Comparison of ENCODE assay signal across 17 mouse cellular contexts in the genomic region with DNA sequence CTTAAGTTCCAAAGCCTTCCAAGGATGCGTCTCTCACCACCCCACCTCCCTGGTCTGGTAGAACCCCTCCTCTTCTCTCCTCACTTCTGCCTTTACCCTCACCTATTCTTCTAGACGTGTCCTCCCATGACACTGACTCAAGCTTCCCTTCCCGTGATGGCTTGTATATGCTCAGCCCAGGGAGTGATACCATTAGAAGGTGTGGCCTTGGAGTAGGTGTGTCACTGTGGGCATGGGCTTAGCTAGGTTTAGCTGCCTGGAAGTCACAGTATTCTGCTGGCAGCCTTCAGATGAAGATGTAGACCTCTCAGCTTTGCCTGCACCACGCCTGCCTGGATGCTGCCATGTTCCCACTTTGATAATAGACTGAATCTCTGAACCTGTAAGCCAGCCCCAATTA.
"Had no signal": no experiment of that assay in that cellular context is flagged by ENCODE, and none has a peak within 500 bp of the region (broad histone marks: within the 10 kb centered on the region; RNA-seq: fewer than 3 reads in every experiment).

No protein-coding gene starts in this region.

- H3K4me1 ChIP-seq: midbrain, embryonic 12.5 days; neural tube, embryonic 13.5 days; neural tube, embryonic 15.5 days; stomach, embryonic 15.5 days had no signal

- ATAC-seq: midbrain, embryonic 16.5 days had no signal

- DNase-seq: lung, adult 18-20 months; lung, embryonic 14.5 days; lung, postnatal 10 days; lung, postnatal 4 days; midbrain, embryonic 14.5 days; right cerebral cortex, postnatal 14 days; thymus, adult 2 months; thymus, postnatal 25 days; thymus, postnatal 4 days had no signal

- H3K9me3 ChIP-seq: midbrain, embryonic 10.5 days; midbrain, embryonic 12.5 days; neural tube, embryonic 13.5 days; neural tube, embryonic 15.5 days; stomach, embryonic 15.5 days had no signal

- H3K4me2 ChIP-seq: lung, embryonic 14.5 days; midbrain, embryonic 12.5 days; neural tube, embryonic 13.5 days; neural tube, embryonic 15.5 days had no signal

- H3K27ac ChIP-seq: midbrain, embryonic 10.5 days; midbrain, embryonic 12.5 days; neural tube, embryonic 13.5 days; neural tube, embryonic 15.5 days; stomach, embryonic 15.5 days; stomach, postnatal 0 days had no signal

- H3K4me3 ChIP-seq: midbrain, embryonic 10.5 days; midbrain, embryonic 12.5 days; myocyte; neural tube, embryonic 13.5 days; neural tube, embryonic 15.5 days; stomach, embryonic 15.5 days had no signal

- H3K9ac ChIP-seq: lung, embryonic 14.5 days; midbrain, embryonic 12.5 days; neural tube, embryonic 13.5 days; neural tube, embryonic 15.5 days; stomach, embryonic 15.5 days had no signal

- H3K27me3 ChIP-seq: stomach, embryonic 15.5 days had no signal
